Mouse (Mus musculus) kidney, adult 11 months (tissue): ENCODE measurements around the gene Rnf2.
A peak's percentile ranks its signal among the peaks of the same experiment; 100 is the strongest.

Experiments used
- DNase-seq: peaks from one replicate; pipeline ENCODE4 v3.0.0; 2022

Gene Rnf2

GRCm38 (mm10) chr1:151500531-151501361, at the start of gene Rnf2:
TSS of gene Rnf2 (minus strand) at chr1:151500955.
- peak; percentile 90 for DNase-seq

GRCm38 (mm10) chr1:151549794-151550193, 49.0 kb upstream of the Rnf2 start:
- no peak for DNase-seq

- peak; percentile 26 for DNase-seq
These were observed 48.3 kb upstream of the Rnf2 start for GRCm38 (mm10) chr1:151548896-151549610.

GRCm38 (mm10) chr1:151545571-151545970, 44.8 kb upstream of the Rnf2 start:
- DNase-seq, result no peak

GRCm38 (mm10) chr1:151544581-151544980, 43.8 kb upstream of the Rnf2 start:
- DNase-seq, result no peak

- no peak for DNase-seq
These were observed 43.2 kb upstream of the Rnf2 start for GRCm38 (mm10) chr1:151543796-151544477.

- DNase-seq, result no peak
These were observed 25.9 kb upstream of the Rnf2 start for GRCm38 (mm10) chr1:151526701-151527100.

- DNase-seq, result no peak
These were observed 17.0 kb upstream of the Rnf2 start for GRCm38 (mm10) chr1:151517571-151518250.

GRCm38 (mm10) chr1:151516871-151517270, 16.1 kb upstream of the Rnf2 start:
- no peak for DNase-seq

GRCm38 (mm10) chr1:151515733-151516132, 15.0 kb upstream of the Rnf2 start:
- no peak for DNase-seq

GRCm38 (mm10) chr1:151514119-151514518, 13.4 kb upstream of the Rnf2 start:
- DNase-seq, result no peak

- no peak for DNase-seq
These were observed 10.1 kb upstream of the Rnf2 start for GRCm38 (mm10) chr1:151510811-151511210.

GRCm38 (mm10) chr1:151499815-151500501, 797 bp downstream of the Rnf2 start:
- peak; percentile 46 for DNase-seq

GRCm38 (mm10) chr1:151498381-151498780, 2.4 kb downstream of the Rnf2 start:
- no peak for DNase-seq

- no peak for DNase-seq
These were observed 2.8 kb downstream of the Rnf2 start for GRCm38 (mm10) chr1:151497942-151498341.

GRCm38 (mm10) chr1:151497028-151497427, 3.7 kb downstream of the Rnf2 start:
- peak; percentile 15 for DNase-seq

- DNase-seq, result no peak
These were observed 5.0 kb downstream of the Rnf2 start for GRCm38 (mm10) chr1:151495635-151496285.

- no peak for DNase-seq
These were observed 6.0 kb downstream of the Rnf2 start for GRCm38 (mm10) chr1:151494711-151495110.

- DNase-seq, result no peak
These were observed 6.9 kb downstream of the Rnf2 start for GRCm38 (mm10) chr1:151493826-151494225.

- no peak for DNase-seq
These were observed 8.3 kb downstream of the Rnf2 start for GRCm38 (mm10) chr1:151492419-151492818.

- no peak for DNase-seq
These were observed 10.9 kb downstream of the Rnf2 start for GRCm38 (mm10) chr1:151489806-151490205.

- no peak for DNase-seq
These were observed 16.0 kb downstream of the Rnf2 start for GRCm38 (mm10) chr1:151484754-151485153.
